Mouse (Mus musculus) testis, adult 2 months (tissue): ENCODE results near the gene Krt9.

ENCODE experiments used
- CTCF ChIP-seq: fragments of 200-500 bp; IDR thresholded peaks from 2 replicates; pipeline ENCODE4 v1.5.1; 2012; ENCODE audit warnings: low read depth, mild to moderate bottlenecking, inconsistent platforms, low read length, moderate library complexity; ENCODE audit not compliant: control insufficient read depth, insufficient read depth, insufficient replicate concordance
- POLR2A ChIP-seq: fragments of 200-500 bp; IDR thresholded peaks from 2 replicates; pipeline ENCODE4 v1.6.1; 2012; ENCODE audit warnings: low read depth, mild to moderate bottlenecking, inconsistent platforms, low read length, moderate library complexity; ENCODE audit not compliant: control insufficient read depth

GRCm38 (mm10) chr11:100168071-100168470, 25.0 kb downstream of the Krt9 start:
- TF ChIP-seq CTCF (no peak), POLR2A (no peak)
